Mouse (Mus musculus) MEL (cell line): ENCODE measurements at regions not wholly inside any gene's neighbourhood (a gene's known extent, or its start where the extent isn't known, plus 50 kb on each side); places are given as distances from the start of the nearest gene placed in this dataset.

ENCODE experiments used
- DNase-seq: peaks from one replicate; pipeline ENCODE4 v3.0.0; 2011; ENCODE audit warnings: low read depth, low spot score
- H3K27ac ChIP-seq: 2 replicates; pipeline ENCODE4 v1.5.1; 2012; ENCODE audit warnings: low read depth, mild to moderate bottlenecking, control low read depth, low read length, moderate library complexity; ENCODE audit not compliant: control insufficient read depth
- H3K27me3 ChIP-seq, 2 experiments: fragments of 150-350 bp in 1 of 2; sonication (generic) in 1 of 2; 2 replicates each; pipeline ENCODE4 v1.6.1; 2012; ENCODE audit warnings: low read length in 2 of 2, mild to moderate bottlenecking in 2 of 2, improper control_type of control experiment in 1 of 2, moderate library complexity in 1 of 2; ENCODE audit not compliant: insufficient read depth in 2 of 2, control insufficient read depth in 1 of 2
- H3K36me3 ChIP-seq, 2 experiments: 2 replicates each; pipeline ENCODE4 v1.6.1; 2012 to 2014; ENCODE audit warnings: low read length in 2 of 2, improper control_type of control experiment in 1 of 2, inconsistent platforms in 1 of 2, mild to moderate bottlenecking in 1 of 2; ENCODE audit not compliant: insufficient read depth in 2 of 2, control insufficient read depth in 1 of 2
- H3K4me1 ChIP-seq, 2 experiments: fragments of 150-350 bp in 1 of 2; sonication (generic) in 1 of 2; 2 replicates each; pipeline ENCODE4 v1.6.1; 2012; ENCODE audit warnings: low read length in 2 of 2, improper control_type of control experiment in 1 of 2, mild to moderate bottlenecking in 1 of 2; ENCODE audit not compliant: insufficient read depth in 2 of 2, control insufficient read depth in 1 of 2
- H3K4me3 ChIP-seq, 2 experiments: fragments of 150-350 bp in 1 of 2; sonication (generic) in 1 of 2; 2 replicates each; pipeline ENCODE4 v1.5.1; 2012; ENCODE audit warnings: low read depth in 2 of 2, low read length in 2 of 2, mild to moderate bottlenecking in 2 of 2, moderate library complexity in 2 of 2, control low read depth in 1 of 2, improper control_type of control experiment in 1 of 2; ENCODE audit not compliant: control insufficient read depth in 1 of 2, insufficient read depth in 1 of 2
- H3K79me2 ChIP-seq: 2 replicates; pipeline ENCODE4 v1.6.1; 2012; ENCODE audit warnings: mild to moderate bottlenecking, low read length, moderate library complexity; ENCODE audit not compliant: control insufficient read depth, poor library complexity, insufficient read depth
- H3K9ac ChIP-seq: 2 replicates; pipeline ENCODE4 v1.6.1; 2012; ENCODE audit warnings: low read depth, mild to moderate bottlenecking, control low read depth, low read length, moderate library complexity; ENCODE audit not compliant: control insufficient read depth, poor library complexity, severe bottlenecking
- H3K9me3 ChIP-seq: fragments of 150-350 bp; sonication (generic); replicated peaks from 2 replicates; pipeline ENCODE4 v1.6.1; 2012; ENCODE audit warnings: mild to moderate bottlenecking, low read length, improper control_type of control experiment, moderate library complexity; ENCODE audit not compliant: insufficient read depth
- BHLHE40 ChIP-seq: IDR thresholded peaks from 2 replicates; pipeline ENCODE4 v1.6.1; 2012; ENCODE audit warnings: low read depth, mild to moderate bottlenecking, inconsistent platforms, low read length, improper control_type of control experiment, borderline replicate concordance
- CTCF ChIP-seq, 3 experiments: IDR thresholded peaks in 2 of 3; conservative IDR thresholded peaks in 1 of 3; 2 replicates each; pipeline ENCODE4 v1.5.1; 2011 to 2012; ENCODE audit warnings: low read length in 3 of 3, low read depth in 2 of 3, mild to moderate bottlenecking in 2 of 3, improper control_type of control experiment in 1 of 3, inconsistent platforms in 1 of 3, mixed read lengths in 1 of 3, moderate library complexity in 1 of 3; ENCODE audit not compliant: control insufficient read depth in 1 of 3, insufficient read depth in 1 of 3, poor library complexity in 1 of 3, severe bottlenecking in 1 of 3
- E2F4 ChIP-seq: IDR thresholded peaks from 2 replicates; pipeline ENCODE4 v1.6.1; 2011; ENCODE audit warnings: low read depth, low read length, improper control_type of control experiment, borderline replicate concordance
- ELF1 ChIP-seq: IDR thresholded peaks from 2 replicates; pipeline ENCODE4 v1.6.1; 2014; ENCODE audit warnings: low read depth, mild to moderate bottlenecking, inconsistent platforms, low read length, improper control_type of control experiment, moderate library complexity
- EP300 ChIP-seq, 2 experiments: IDR thresholded peaks; 2 replicates each; pipeline ENCODE4 v1.6.1; 2011; ENCODE audit warnings: improper control_type of control experiment in 2 of 2, low read length in 2 of 2, low read depth in 1 of 2, mild to moderate bottlenecking in 1 of 2
- ETS1 ChIP-seq: IDR thresholded peaks from 2 replicates; pipeline ENCODE4 v1.6.1; 2012; ENCODE audit warnings: low read depth, mild to moderate bottlenecking, inconsistent platforms, low read length, improper control_type of control experiment, moderate library complexity
- GATA1 ChIP-seq: IDR thresholded peaks from 2 replicates; pipeline ENCODE4 v1.6.1; 2011; ENCODE audit warnings: low read depth, low read length, improper control_type of control experiment
- JUND ChIP-seq: IDR thresholded peaks from 2 replicates; pipeline ENCODE4 v1.6.1; 2011; ENCODE audit warnings: low read depth, mild to moderate bottlenecking, improper control_type of control experiment, low read length
- KAT2A ChIP-seq: conservative IDR thresholded peaks from 2 replicates; pipeline ENCODE4 v1.6.1; 2012; ENCODE audit warnings: low read depth, low read length, improper control_type of control experiment, inconsistent platforms
- MAFK ChIP-seq: IDR thresholded peaks from 2 replicates; pipeline ENCODE4 v1.6.1; 2011; ENCODE audit warnings: low read depth, mild to moderate bottlenecking, low read length, improper control_type of control experiment, borderline replicate concordance
- MAX ChIP-seq: IDR thresholded peaks from 2 replicates; pipeline ENCODE4 v1.6.1; 2011; ENCODE audit warnings: low read length, improper control_type of control experiment
- MAZ ChIP-seq: IDR thresholded peaks from 2 replicates; pipeline ENCODE4 v1.6.1; 2012; ENCODE audit warnings: low read depth, mild to moderate bottlenecking, inconsistent platforms, low read length, improper control_type of control experiment
- MEF2A ChIP-seq: IDR thresholded peaks from 2 replicates; pipeline ENCODE4 v1.6.1; 2014; ENCODE audit warnings: low read depth, mild to moderate bottlenecking, inconsistent platforms, low read length, improper control_type of control experiment; ENCODE audit not compliant: poor library complexity, insufficient replicate concordance, severe bottlenecking; ENCODE audit errors: extremely low read depth
- MXI1 ChIP-seq: IDR thresholded peaks from 2 replicates; pipeline ENCODE4 v1.6.1; 2011; ENCODE audit warnings: mild to moderate bottlenecking, low read depth, low read length, improper control_type of control experiment
- POLR2A ChIP-seq, 2 experiments: IDR thresholded peaks; 2 replicates each; pipeline ENCODE4 v1.6.1; 2011 to 2012; ENCODE audit warnings: low read length in 2 of 2, mild to moderate bottlenecking in 2 of 2, control low read depth in 1 of 2, improper control_type of control experiment in 1 of 2, low read depth in 1 of 2, moderate library complexity in 1 of 2; ENCODE audit not compliant: control insufficient read depth in 1 of 2, insufficient read depth in 1 of 2, poor library complexity in 1 of 2
- POLR2AphosphoS2 ChIP-seq: IDR thresholded peaks from 2 replicates; pipeline ENCODE4 v1.6.1; 2011; ENCODE audit warnings: low read length, improper control_type of control experiment
- RAD21 ChIP-seq: IDR thresholded peaks from 2 replicates; pipeline ENCODE4 v1.6.1; 2011; ENCODE audit warnings: mild to moderate bottlenecking, low read depth, low read length, improper control_type of control experiment
- RCOR1 ChIP-seq: IDR thresholded peaks from 2 replicates; pipeline ENCODE4 v1.6.1; 2012; ENCODE audit warnings: low read depth, mild to moderate bottlenecking, inconsistent platforms, low read length, improper control_type of control experiment
- TAL1 ChIP-seq: IDR thresholded peaks from 2 replicates; pipeline ENCODE4 v1.6.1; 2012; ENCODE audit warnings: mild to moderate bottlenecking, inconsistent platforms, low read length, moderate library complexity, mixed read lengths
- TCF12 ChIP-seq: IDR thresholded peaks from 2 replicates; pipeline ENCODE4 v1.6.1; 2014; ENCODE audit warnings: low read depth, mild to moderate bottlenecking, inconsistent platforms, low read length, improper control_type of control experiment, moderate library complexity
- USF1 ChIP-seq: IDR thresholded peaks from 2 replicates; pipeline ENCODE4 v1.6.1; 2014; ENCODE audit warnings: low read depth, mild to moderate bottlenecking, inconsistent platforms, low read length, improper control_type of control experiment, moderate library complexity
- ZMIZ1 ChIP-seq: IDR thresholded peaks from 2 replicates; pipeline ENCODE4 v1.6.1; 2012; ENCODE audit warnings: low read depth, mild to moderate bottlenecking, inconsistent platforms, low read length, improper control_type of control experiment, moderate library complexity
- ZNF384 ChIP-seq: IDR thresholded peaks from 2 replicates; pipeline ENCODE4 v1.6.1; 2012; ENCODE audit warnings: low read depth, mild to moderate bottlenecking, inconsistent platforms, low read length, improper control_type of control experiment

GRCm38 (mm10) chr6:32699811-32700210, 111.8 kb upstream of the Plxna4 start (continued):
- TF ChIP-seq ZMIZ1 (no peak), MAZ (no peak)

- Histone ChIP-seq H3K4me3 (no peak overlapping the region), H3K9ac (no peak overlapping the region), H3K79me2 (no peaks in the 10 kb centered on the region), H3K4me1 (no peaks in the 10 kb centered on the region), H3K27ac (no peak overlapping the region), H3K36me3 (no peaks in the 10 kb centered on the region), H3K9me3 (no peaks in the 10 kb centered on the region), H3K27me3 (no peaks in the 10 kb centered on the region)
- DNase-seq = no peak
- TF ChIP-seq POLR2A (IDR thresholded peaks at IDR 0.05; ENCODE audit: control insufficient read depth in 1 of 2, insufficient read depth in 1 of 2, low read depth in 1 of 2, low read length in 2 of 2, poor library complexity in 1 of 2) (no peak), RCOR1 (no peak), POLR2AphosphoS2 (no peak), MEF2A (no peak), MXI1 (no peak), JUND (no peak), MAX (no peak), ELF1 (no peak)
Measured at GRCm38 (mm10) chr6:32697771-32698270, 109.8 kb upstream of the Plxna4 start.

- Histone ChIP-seq H3K9me3 (no peaks in the 10 kb centered on the region), H3K27me3 (no peaks in the 10 kb centered on the region), H3K4me3 (no peak overlapping the region), H3K4me1 (no peaks in the 10 kb centered on the region), H3K79me2 (no peaks in the 10 kb centered on the region), H3K9ac (no peak overlapping the region), H3K27ac (no peak overlapping the region), H3K36me3 (no peaks in the 10 kb centered on the region)
- TF ChIP-seq CTCF (IDR thresholded peaks at IDR 0.05 in 2 of 3, conservative IDR thresholded peaks at IDR 0.05 in 1 of 3; ENCODE audit: control insufficient read depth in 1 of 3, insufficient read depth in 1 of 3, low read depth in 2 of 3, low read length in 3 of 3, poor library complexity in 1 of 3, severe bottlenecking in 1 of 3) = no peak
- TF ChIP-seq E2F4 = no peak
- no peak for TF ChIP-seq ZNF384
- no peak for TF ChIP-seq TAL1
- no peak for TF ChIP-seq RAD21
- no peak for TF ChIP-seq RCOR1
- TF ChIP-seq POLR2A (IDR thresholded peaks at IDR 0.05; ENCODE audit: control insufficient read depth in 1 of 2, insufficient read depth in 1 of 2, low read depth in 1 of 2, low read length in 2 of 2, poor library complexity in 1 of 2) = no peak
- no peak for TF ChIP-seq EP300 (IDR thresholded peaks at IDR 0.05; ENCODE audit: low read depth in 1 of 2, low read length in 2 of 2)
- no peak for TF ChIP-seq ETS1
- no peak for TF ChIP-seq MXI1
- TF ChIP-seq GATA1 = no peak
- no peak for TF ChIP-seq ELF1
- TF ChIP-seq USF1 = no peak
- no peak for TF ChIP-seq KAT2A
- no peak for TF ChIP-seq MAFK
- no peak for TF ChIP-seq TCF12
- TF ChIP-seq BHLHE40 = no peak
- TF ChIP-seq MAX = no peak
- TF ChIP-seq MAZ = no peak
- no peak for DNase-seq
Measured at GRCm38 (mm10) chr6:32696037-32696436, 108.0 kb upstream of the Plxna4 start.
